11 mouse cellular contexts compared by ENCODE assay signal in genomic region chr11:117168278-117169087, GRCm38 (mm10). TPM values are rescaled to one million over a fixed set of nuclear protein-coding genes. Genes with fewer than 3 reads are reported as not detected.
A peak's percentile ranks its signal among the peaks of the same experiment; 100 is the strongest.
DNase-seq lines count a peak whose midpoint lies in the region; ATAC-seq and TF ChIP-seq lines count a peak whose summit lies in the region.
"Had no signal": no experiment of that assay in that cellular context is flagged by ENCODE, and none has a peak within 500 bp of the region (broad histone marks: within the 10 kb centered on the region; RNA-seq: fewer than 3 reads in every experiment).

No protein-coding gene starts in this region.

- H3K27me3 ChIP-seq in myocyte (ENCODE audit: control insufficient read depth, insufficient read depth, insufficient read length) = no peaks in the 10 kb centered on the region
- H3K27me3 ChIP-seq: intestine, embryonic 15.5 days; lung, embryonic 15.5 days had no signal

- TF ChIP-seq POLR2A in myocyte (IDR thresholded peaks at IDR 0.05; ENCODE audit: insufficient read length, low read depth) = no peak

- DNase-seq in cerebellum, adult 11 months = peak; percentile 47
- peak; percentile 56 for DNase-seq in kidney, postnatal 10 days
- no peak for DNase-seq in kidney, adult 9 months
- peak; percentile 73 for DNase-seq in right cerebral cortex, postnatal 14 days
- DNase-seq in right cerebral cortex, adult 18-20 months = no peak
- DNase-seq in embryo, embryonic 10 days (ENCODE audit: low spot score) = no peak
- DNase-seq: adrenal gland, postnatal 25 days had no signal

- H3K4me3 ChIP-seq in myocyte = no peak overlapping the region
- H3K4me3 ChIP-seq: intestine, embryonic 15.5 days; lung, embryonic 15.5 days had no signal

- no peak overlapping the region for H3ac ChIP-seq in myocyte (ENCODE audit: control insufficient read depth, insufficient read length)

- H3K36me3 ChIP-seq in myocyte (ENCODE audit: control insufficient read depth, insufficient read depth) = no peaks in the 10 kb centered on the region
- H3K36me3 ChIP-seq: intestine, embryonic 15.5 days; lung, embryonic 15.5 days had no signal

- peak overlapping the region; percentile 53 for H3K4me2 ChIP-seq in myocyte (ENCODE audit: low read depth)
- H3K4me2 ChIP-seq: intestine, embryonic 15.5 days; lung, embryonic 15.5 days had no signal

- no peaks in the 10 kb centered on the region for H3K79me2 ChIP-seq in myocyte (ENCODE audit: control insufficient read depth, insufficient read depth)

- ATAC-seq in cerebellum, adult (ENCODE audit: insufficient number of reproducible peaks, low FRiP score, low TSS enrichment) = no peak
- ATAC-seq: intestine, embryonic 15.5 days had no signal

TF ChIP-seq in myocyte, 11 proteins besides CTCF, POLR2A, EP300 and RAD21:
- TF ChIP-seq MYOD1 (IDR thresholded peaks at IDR 0.05; ENCODE audit: control insufficient read depth in 1 of 3, insufficient read length in 2 of 3, low read depth in 2 of 3) (peak in 2 of 3 experiments; percentile 62 to 75), E2F4 (IDR thresholded peaks at IDR 0.05; ENCODE audit: insufficient read depth) (no peak), MAX (IDR thresholded peaks at IDR 0.05; ENCODE audit: low read depth) (no peak), TCF12 (IDR thresholded peaks at IDR 0.05; ENCODE audit: insufficient read depth, poor library complexity, severe bottlenecking) (peak; percentile 44), SRF (IDR thresholded peaks at IDR 0.05; ENCODE audit: control insufficient read depth, insufficient read length, low read depth) (no peak), CEBPB (IDR thresholded peaks at IDR 0.05; ENCODE audit: insufficient read depth, poor library complexity, severe bottlenecking) (no peak), REST (IDR thresholded peaks at IDR 0.05; ENCODE audit: insufficient read depth, insufficient read length) (no peak), USF1 (IDR thresholded peaks at IDR 0.05; ENCODE audit: low read depth) (no peak), MYOG (IDR thresholded peaks at IDR 0.05; ENCODE audit: control insufficient read depth in 1 of 3, insufficient read depth in 1 of 3, insufficient read length in 2 of 3, low read depth in 2 of 3) (peak in 2 of 3 experiments; percentile 63 to 77), TCF3 (IDR thresholded peaks at IDR 0.05; ENCODE audit: insufficient read length, low read depth) (no peak), POLR2AphosphoS2 (IDR thresholded peaks at IDR 0.05; ENCODE audit: insufficient read length, low read depth) (no peak)

RNA-seq across cellular contexts. Expression of gene Sept9, which starts 31.0 kb away (rescaled TPM):
- polyA plus RNA-seq in myocyte (2012; fragmentation: generic; extraction: Trizol) = 253 TPM

RNA-seq across cellular contexts. Expression of gene Sec14l1, which starts 53.5 kb away (rescaled TPM):
- 84.8 TPM for polyA plus RNA-seq in myocyte (2012; fragmentation: generic; extraction: Trizol)

Comparison
In these comparisons a context has a peak if more than half of its experiments do, and no peak if none do; other contexts are left out.
1. DNase-seq: peak in cerebellum, adult 11 months (single experiment), kidney, postnatal 10 days (single experiment) and right cerebral cortex, postnatal 14 days (single experiment); none in kidney, adult 9 months (single experiment), right cerebral cortex, adult 18-20 months (single experiment) and embryo, embryonic 10 days (single experiment).